ENCODE assay signal across 16 mouse cellular contexts in genomic region chr1:38760424-38760823, GRCm38 (mm10).
DNase-seq lines count a peak whose midpoint lies in the region; ATAC-seq and TF ChIP-seq lines count a peak whose summit lies in the region.
"Had no signal": no experiment of that assay in that cellular context is flagged by ENCODE, and none has a peak within 500 bp of the region (broad histone marks: within the 10 kb centered on the region; RNA-seq: fewer than 3 reads in every experiment).

No protein-coding gene starts in this region.

- WGBS in hindbrain, embryonic 12.5 days = 39% methylated on average over 9 of the region's 9 CpGs
- 42% methylated on average over 9 of the region's 9 CpGs for WGBS in hindbrain, embryonic 14.5 days
- 22% methylated on average over 9 of the region's 9 CpGs for WGBS in lung, embryonic 15.5 days
- WGBS in embryonic facial prominence, embryonic 14.5 days = 20% methylated on average over 9 of the region's 9 CpGs
- 12% methylated on average over 9 of the region's 9 CpGs for WGBS in limb, embryonic 15.5 days

- intact Hi-C loops in left cerebral cortex, adult 2 months (cut with DNase I) = no loop called here

- ATAC-seq in hindbrain, embryonic 12.5 days (ENCODE audit: low FRiP score) = no peak
- ATAC-seq in hindbrain, embryonic 14.5 days (ENCODE audit: low FRiP score) = no peak
- 0 out of 2 replicates have a peak, but pooled peaks have one; percentile 37 for ATAC-seq in lung, embryonic 15.5 days (ENCODE audit: borderline replicate concordance, extremely low read depth, low FRiP score, low TSS enrichment)
- peak; percentile 35; the same call in 1 of the 2 replicates for ATAC-seq in embryonic facial prominence, embryonic 14.5 days (ENCODE audit: low read depth)
- ATAC-seq in limb, embryonic 15.5 days (ENCODE audit: insufficient number of reproducible peaks, low FRiP score, low TSS enrichment, low read depth) = peak; percentile 72
- ATAC-seq: activated CD4-positive, CD25-positive, alpha-beta regulatory T cell, adult 4 months; liver, embryonic 12.5 days had no signal

- H3K9me3 ChIP-seq in hindbrain, embryonic 12.5 days (replicated peaks) = no peaks in the 10 kb centered on the region
- no peaks in the 10 kb centered on the region for H3K9me3 ChIP-seq in hindbrain, embryonic 14.5 days (ENCODE audit: control insufficient read depth, low read length)
- H3K9me3 ChIP-seq in lung, embryonic 15.5 days = no peaks in the 10 kb centered on the region
- H3K9me3 ChIP-seq in embryonic facial prominence, embryonic 14.5 days (ENCODE audit: control insufficient read depth, low read length) = no peaks in the 10 kb centered on the region
- no peaks in the 10 kb centered on the region for H3K9me3 ChIP-seq in limb, embryonic 15.5 days
- H3K9me3 ChIP-seq: liver, embryonic 12.5 days; stomach, embryonic 15.5 days had no signal

- H3K4me2 ChIP-seq in hindbrain, embryonic 12.5 days (replicated peaks) = no peak overlapping the region
- no peak overlapping the region for H3K4me2 ChIP-seq in hindbrain, embryonic 14.5 days (replicated peaks)
- H3K4me2 ChIP-seq in lung, embryonic 15.5 days = no peak overlapping the region
- no peak overlapping the region for H3K4me2 ChIP-seq in embryonic facial prominence, embryonic 14.5 days (ENCODE audit: low read depth, low read length)
- H3K4me2 ChIP-seq in limb, embryonic 15.5 days = no peak overlapping the region
- H3K4me2 ChIP-seq: liver, embryonic 12.5 days; stomach, embryonic 15.5 days had no signal

- H3K36me3 ChIP-seq in hindbrain, embryonic 12.5 days = no peaks in the 10 kb centered on the region
- no peaks in the 10 kb centered on the region for H3K36me3 ChIP-seq in hindbrain, embryonic 14.5 days (replicated peaks; ENCODE audit: control insufficient read depth, insufficient read depth)
- no peaks in the 10 kb centered on the region for H3K36me3 ChIP-seq in lung, embryonic 15.5 days
- H3K36me3 ChIP-seq in embryonic facial prominence, embryonic 14.5 days (ENCODE audit: control insufficient read depth, insufficient read depth, low read length) = no peaks in the 10 kb centered on the region
- no peaks in the 10 kb centered on the region for H3K36me3 ChIP-seq in limb, embryonic 15.5 days
- H3K36me3 ChIP-seq: liver, embryonic 12.5 days; stomach, embryonic 15.5 days had no signal

- H3K4me3 ChIP-seq in hindbrain, embryonic 12.5 days = no peak overlapping the region
- no peak overlapping the region for H3K4me3 ChIP-seq in hindbrain, embryonic 14.5 days (replicated peaks; ENCODE audit: low read length)
- no peak overlapping the region for H3K4me3 ChIP-seq in lung, embryonic 15.5 days
- no peak overlapping the region for H3K4me3 ChIP-seq in embryonic facial prominence, embryonic 14.5 days (ENCODE audit: low read depth, low read length)
- no peak overlapping the region for H3K4me3 ChIP-seq in limb, embryonic 15.5 days
- no peak overlapping the region for H3K4me3 ChIP-seq in left cerebral cortex, adult 2 months
- H3K4me3 ChIP-seq: liver, embryonic 12.5 days; stomach, embryonic 15.5 days had no signal

- TF ChIP-seq CTCF in left cerebral cortex, adult 2 months (IDR thresholded peaks at IDR 0.05) = no peak

- H3K27me3 ChIP-seq in hindbrain, embryonic 12.5 days = no peaks in the 10 kb centered on the region
- no peaks in the 10 kb centered on the region for H3K27me3 ChIP-seq in hindbrain, embryonic 14.5 days (ENCODE audit: control insufficient read depth, insufficient read depth, low read length)
- no peaks in the 10 kb centered on the region for H3K27me3 ChIP-seq in lung, embryonic 15.5 days
- no peaks in the 10 kb centered on the region for H3K27me3 ChIP-seq in embryonic facial prominence, embryonic 14.5 days (replicated peaks; ENCODE audit: control insufficient read depth, insufficient read depth, low read length)
- H3K27me3 ChIP-seq in limb, embryonic 15.5 days = no peaks in the 10 kb centered on the region
- H3K27me3 ChIP-seq: stomach, embryonic 15.5 days had no signal

- H3K27ac ChIP-seq in hindbrain, embryonic 12.5 days = peak overlapping the region; percentile 48; the same call in 1 of the 2 replicates
- no peak overlapping the region for H3K27ac ChIP-seq in hindbrain, embryonic 14.5 days
- H3K27ac ChIP-seq in lung, embryonic 15.5 days = no peak overlapping the region
- peak overlapping the region; percentile 19 for H3K27ac ChIP-seq in embryonic facial prominence, embryonic 14.5 days (replicated peaks; ENCODE audit: low read depth, low read length)
- H3K27ac ChIP-seq in limb, embryonic 15.5 days = peak overlapping the region; percentile 74
- no peak overlapping the region for H3K27ac ChIP-seq in left cerebral cortex, adult 2 months
- H3K27ac ChIP-seq: liver, embryonic 12.5 days; stomach, embryonic 15.5 days had no signal

- DNase-seq in hindbrain, embryonic 14.5 days (ENCODE audit: low spot score) = no peak
- DNase-seq in lung, postnatal 36 days = no peak
- DNase-seq in embryonic facial prominence, embryonic 14.5 days (ENCODE audit: low spot score) = peak; percentile 56
- DNase-seq in c-Kit-positive CD71-positive TER-119-positive erythroid progenitor cells, embryonic 14.5 days (ENCODE audit: low spot score) = no peak
- no peak for DNase-seq in left cerebral cortex, adult 2 months (ENCODE audit: extremely low spot score in 1 of 2, low spot score in 2 of 2)
- DNase-seq: cerebellum, adult 11-12 months; heart, adult 11 months; lung, postnatal 14 days; midbrain, embryonic 14.5 days; thymus, postnatal 25 days had no signal

- peaks cover 32% of the 10 kb centered on the region for H3K4me1 ChIP-seq in hindbrain, embryonic 12.5 days
- peaks cover 15% of the 10 kb centered on the region for H3K4me1 ChIP-seq in hindbrain, embryonic 14.5 days (replicated peaks; ENCODE audit: control insufficient read depth, insufficient read depth, low read length)
- H3K4me1 ChIP-seq in lung, embryonic 15.5 days = peaks cover 20% of the 10 kb centered on the region
- H3K4me1 ChIP-seq in embryonic facial prominence, embryonic 14.5 days (ENCODE audit: control insufficient read depth, insufficient read depth, low read length) = peaks cover 38% of the 10 kb centered on the region
- H3K4me1 ChIP-seq in limb, embryonic 15.5 days = peaks cover 46% of the 10 kb centered on the region
- H3K4me1 ChIP-seq: liver, embryonic 12.5 days had no signal

- no peak overlapping the region for H3K9ac ChIP-seq in hindbrain, embryonic 12.5 days
- H3K9ac ChIP-seq in hindbrain, embryonic 14.5 days = no peak overlapping the region
- H3K9ac ChIP-seq in lung, embryonic 15.5 days = no peak overlapping the region
- no peak overlapping the region for H3K9ac ChIP-seq in embryonic facial prominence, embryonic 14.5 days (ENCODE audit: low read depth, low read length)
- no peak overlapping the region for H3K9ac ChIP-seq in limb, embryonic 15.5 days
- H3K9ac ChIP-seq: liver, embryonic 12.5 days; stomach, embryonic 15.5 days had no signal

Comparison
In these comparisons a context has a peak if more than half of its experiments do, and no peak if none do; other contexts are left out.
1. H3K27ac ChIP-seq: peak in hindbrain, embryonic 12.5 days (single experiment), embryonic facial prominence, embryonic 14.5 days (single experiment) and limb, embryonic 15.5 days (single experiment); none in hindbrain, embryonic 14.5 days (single experiment), lung, embryonic 15.5 days (single experiment) and left cerebral cortex, adult 2 months (single experiment).
2. ATAC-seq: peak in lung, embryonic 15.5 days (single experiment), embryonic facial prominence, embryonic 14.5 days (single experiment) and limb, embryonic 15.5 days (single experiment); none in hindbrain, embryonic 12.5 days (single experiment) and hindbrain, embryonic 14.5 days (single experiment).